Mouse (Mus musculus) neural tube, embryonic 11.5 days (tissue): Measurements from ENCODE around the gene Kcnip4. TPM values are rescaled to one million over a fixed set of nuclear protein-coding genes. Genes with fewer than 3 reads are reported as not detected.

Source experiments
- ATAC-seq: fragments of 200-750 bp; cut with Nextera tagmentation; 2 replicates; pipeline ENCODE4 v1.8.0; 2017; ENCODE audit warnings: moderate number of reproducible peaks, mild to moderate bottlenecking, moderate TSS enrichment, moderate library complexity; ENCODE audit not compliant: insufficient read depth, low FRiP score, low TSS enrichment
- DNase-seq: peaks from one replicate; pipeline ENCODE4 v3.0.0-alpha.2; 2015; ENCODE audit warnings: low spot score
- H3K27ac ChIP-seq: fragments of 300-500 bp; sonication (generic); 2 replicates; pipeline ENCODE4 v1.5.1; 2014; ENCODE audit warnings: low read depth, mild to moderate bottlenecking, low read length
- H3K27me3 ChIP-seq: fragments of 300-500 bp; sonication (generic); 2 replicates; pipeline ENCODE4 v1.6.1; 2014; ENCODE audit warnings: mild to moderate bottlenecking, low read length, mixed read lengths; ENCODE audit not compliant: control insufficient read depth, insufficient read depth
- H3K36me3 ChIP-seq: fragments of 300-500 bp; sonication (generic); 2 replicates; pipeline ENCODE4 v1.6.1; 2014; ENCODE audit warnings: mild to moderate bottlenecking, low read length, moderate library complexity, mixed read lengths; ENCODE audit not compliant: control insufficient read depth, insufficient read depth
- H3K4me1 ChIP-seq: fragments of 300-500 bp; sonication (generic); 2 replicates; pipeline ENCODE4 v1.6.1; 2014; ENCODE audit warnings: low read length, mixed read lengths; ENCODE audit not compliant: control insufficient read depth, insufficient read depth
- H3K4me2 ChIP-seq: fragments of 300-500 bp; sonication (generic); 2 replicates; pipeline ENCODE4 v1.6.1; 2014; ENCODE audit warnings: low read depth, mild to moderate bottlenecking, moderate library complexity
- H3K4me3 ChIP-seq: fragments of 300-500 bp; sonication (generic); 2 replicates; pipeline ENCODE4 v1.5.1; 2014; ENCODE audit warnings: low read depth, low read length
- H3K9ac ChIP-seq: fragments of 300-500 bp; sonication (generic); 2 replicates; pipeline ENCODE4 v1.6.1; 2014; ENCODE audit warnings: mild to moderate bottlenecking, low read length
- H3K9me3 ChIP-seq: fragments of 300-500 bp; sonication (generic); 2 replicates; pipeline ENCODE4 v1.6.1; 2016; ENCODE audit warnings: low read length; ENCODE audit not compliant: control insufficient read depth
- WGBS: fragments of 180-500 bp; shearing (Covaris S2); extraction: QIAGEN DNeasy Blood & Tissue Kit; methylation state at CpG from one replicate; pipeline ENCODE4 v1.1.7; 2014; 5-methylcytosine and 5-hydroxymethylcytosine counted together
- polyA plus RNA-seq: library from polyadenylated mRNA; unstranded; fragments of >200 nt; fragmentation: Nextera tagmentation; extraction: Ambion mirVana; gene quantifications from 2 replicates; pipeline ENCODE4 v1.2.1, GENCODE M21; 2014

The Kcnip4 gene
- polyA plus RNA-seq, 1 experiment from 2014 or later: 1.8 TPM

GRCm38 (mm10) chr5:49298654-49299053 lies 226.1 kb downstream of the Kcnip4 start:
- H3K9me3 ChIP-seq: no peaks in the 10 kb centered on the region
- no peak overlapping the region for H3K4me3 ChIP-seq
- H3K27me3 ChIP-seq: no peaks in the 10 kb centered on the region
- 62% methylated on average over 4 of the region's 4 CpGs for WGBS
- DNase-seq: no peak
- ATAC-seq: no peak
- H3K4me1 ChIP-seq: no peaks in the 10 kb centered on the region
- H3K27ac ChIP-seq: no peak overlapping the region
- no peaks in the 10 kb centered on the region for H3K36me3 ChIP-seq
- no peak overlapping the region for H3K9ac ChIP-seq
- H3K4me2 ChIP-seq: no peak overlapping the region

GRCm38 (mm10) chr5:49292421-49292820 lies 232.3 kb downstream of the Kcnip4 start:
- no peak overlapping the region for H3K9ac ChIP-seq
- no peak overlapping the region for H3K27ac ChIP-seq
- DNase-seq: no peak
- no peaks in the 10 kb centered on the region for H3K9me3 ChIP-seq
- no peaks in the 10 kb centered on the region for H3K27me3 ChIP-seq
- no peak overlapping the region for H3K4me2 ChIP-seq
- H3K36me3 ChIP-seq: no peaks in the 10 kb centered on the region
- ATAC-seq: no peak
- WGBS: 90% methylated on average over 2 of the region's 2 CpGs
- H3K4me3 ChIP-seq: no peak overlapping the region
- H3K4me1 ChIP-seq: no peaks in the 10 kb centered on the region

GRCm38 (mm10) chr5:49291801-49292200 lies 232.9 kb downstream of the Kcnip4 start:
- DNase-seq (no peak), ATAC-seq (no peak)
- Histone ChIP-seq H3K27me3 (no peaks in the 10 kb centered on the region), H3K4me1 (no peaks in the 10 kb centered on the region), H3K4me3 (no peak overlapping the region), H3K4me2 (no peak overlapping the region), H3K9ac (no peak overlapping the region), H3K27ac (no peak overlapping the region), H3K9me3 (no peaks in the 10 kb centered on the region), H3K36me3 (no peaks in the 10 kb centered on the region)
- 87% methylated on average over 3 of the region's 3 CpGs for WGBS

GRCm38 (mm10) chr5:49285455-49286135 lies 239.1 kb downstream of the Kcnip4 start:
- Histone ChIP-seq H3K4me3 (no peak overlapping the region), H3K27me3 (no peaks in the 10 kb centered on the region), H3K27ac (no peak overlapping the region), H3K9ac (no peak overlapping the region), H3K4me1 (no peaks in the 10 kb centered on the region), H3K4me2 (peak overlapping the region; percentile 12), H3K36me3 (no peaks in the 10 kb centered on the region), H3K9me3 (no peaks in the 10 kb centered on the region)
- WGBS: 23% methylated on average over 12 of the region's 12 CpGs
- DNase-seq (no peak), ATAC-seq (no peak)

- Histone ChIP-seq H3K27ac (no peak overlapping the region), H3K4me3 (no peak overlapping the region), H3K27me3 (no peaks in the 10 kb centered on the region), H3K4me1 (no peaks in the 10 kb centered on the region), H3K9ac (no peak overlapping the region), H3K36me3 (no peaks in the 10 kb centered on the region), H3K9me3 (no peaks in the 10 kb centered on the region), H3K4me2 (no peak overlapping the region; the same call in 1 of the 2 replicates)
- ATAC-seq (no peak), DNase-seq (no peak)
- 37% methylated on average over 6 of the region's 6 CpGs for WGBS
Observed at GRCm38 (mm10) chr5:49284776-49285175, 239.9 kb downstream of the Kcnip4 start.

- no peak overlapping the region for H3K9ac ChIP-seq
- no peaks in the 10 kb centered on the region for H3K27me3 ChIP-seq
- H3K9me3 ChIP-seq: no peaks in the 10 kb centered on the region
- no peak overlapping the region for H3K27ac ChIP-seq
- no peaks in the 10 kb centered on the region for H3K36me3 ChIP-seq
- DNase-seq: no peak
- WGBS: 84% methylated on average over 5 of the region's 5 CpGs
- no peaks in the 10 kb centered on the region for H3K4me1 ChIP-seq
- ATAC-seq: no peak
- H3K4me2 ChIP-seq: no peak overlapping the region
- no peak overlapping the region for H3K4me3 ChIP-seq
Observed at GRCm38 (mm10) chr5:49283403-49283802, 241.3 kb downstream of the Kcnip4 start.

- ATAC-seq: no peak
- Histone ChIP-seq H3K9ac (no peak overlapping the region), H3K4me1 (no peaks in the 10 kb centered on the region), H3K4me3 (no peak overlapping the region), H3K36me3 (no peaks in the 10 kb centered on the region), H3K27ac (no peak overlapping the region), H3K27me3 (no peaks in the 10 kb centered on the region), H3K4me2 (no peak overlapping the region), H3K9me3 (no peaks in the 10 kb centered on the region)
- no peak for DNase-seq
Observed at GRCm38 (mm10) chr5:49271864-49272263, 252.8 kb downstream of the Kcnip4 start.

GRCm38 (mm10) chr5:49268807-49269206 lies 255.9 kb downstream of the Kcnip4 start:
- no peak overlapping the region for H3K4me3 ChIP-seq
- no peaks in the 10 kb centered on the region for H3K9me3 ChIP-seq
- no peak overlapping the region for H3K4me2 ChIP-seq
- H3K27ac ChIP-seq: no peak overlapping the region
- ATAC-seq (no peak), DNase-seq (no peak)
- H3K4me1 ChIP-seq: no peaks in the 10 kb centered on the region
- no peak overlapping the region for H3K9ac ChIP-seq
- no peaks in the 10 kb centered on the region for H3K36me3 ChIP-seq
- 91% methylated on average over 8 of the region's 8 CpGs for WGBS
- H3K27me3 ChIP-seq: no peaks in the 10 kb centered on the region

GRCm38 (mm10) chr5:49259356-49259755 lies 265.4 kb downstream of the Kcnip4 start:
- Histone ChIP-seq H3K9ac (no peak overlapping the region), H3K27ac (no peak overlapping the region), H3K4me2 (no peak overlapping the region), H3K4me1 (no peaks in the 10 kb centered on the region), H3K27me3 (no peaks in the 10 kb centered on the region), H3K36me3 (no peaks in the 10 kb centered on the region), H3K9me3 (no peaks in the 10 kb centered on the region), H3K4me3 (no peak overlapping the region)
- DNase-seq: no peak
- ATAC-seq: no peak
- WGBS: 92% methylated on average over 4 of the region's 4 CpGs
